Mouse (Mus musculus): ENCODE results near the gene Myo1h.

GRCm38 (mm10) chr5:114284604-114285397, 4.2 kb upstream of the Myo1h start:
- TF ChIP-seq CTCF (IDR thresholded peaks at IDR 0.05; ENCODE audit: low read depth) (no peak), EP300 (IDR thresholded peaks at IDR 0.05; ENCODE audit: low read depth) (no peak)
